Mouse (Mus musculus) neural tube, embryonic 12.5 days (tissue): Measurements from ENCODE around the gene Rbm44. TPM values are rescaled to one million over a fixed set of nuclear protein-coding genes. Genes with fewer than 3 reads are reported as not detected.

Experiments used
- ATAC-seq: fragments of 200-750 bp; cut with Nextera tagmentation; 2 replicates; pipeline ENCODE4 v1.8.0; 2017; ENCODE audit warnings: low read depth, mild to moderate bottlenecking, moderate TSS enrichment, moderate library complexity; ENCODE audit not compliant: low FRiP score
- H3K27ac ChIP-seq: fragments of 300-500 bp; sonication (generic); 2 replicates; pipeline ENCODE4 v1.5.1; 2016
- H3K27me3 ChIP-seq: fragments of 300-500 bp; sonication (generic); replicated peaks from 2 replicates; pipeline ENCODE4 v1.6.1; 2016; ENCODE audit warnings: mild to moderate bottlenecking
- H3K36me3 ChIP-seq: fragments of 300-500 bp; sonication (generic); 2 replicates; pipeline ENCODE4 v1.6.1; 2016; ENCODE audit warnings: mild to moderate bottlenecking
- H3K4me1 ChIP-seq: fragments of 300-500 bp; sonication (generic); 2 replicates; pipeline ENCODE4 v1.6.1; 2016
- H3K4me2 ChIP-seq: fragments of 300-500 bp; sonication (generic); replicated peaks from 2 replicates; pipeline ENCODE4 v1.6.1; 2016; ENCODE audit warnings: mild to moderate bottlenecking
- H3K4me3 ChIP-seq: fragments of 300-500 bp; sonication (generic); 2 replicates; pipeline ENCODE4 v1.5.1; 2016
- H3K9ac ChIP-seq: fragments of 300-500 bp; sonication (generic); 2 replicates; pipeline ENCODE4 v1.6.1; 2016; ENCODE audit warnings: mild to moderate bottlenecking
- H3K9me3 ChIP-seq: fragments of 300-500 bp; sonication (generic); 2 replicates; pipeline ENCODE4 v1.6.1; 2016; ENCODE audit warnings: mild to moderate bottlenecking
- WGBS: fragments of 180-500 bp; shearing (Covaris S2); methylation state at CpG from one replicate; pipeline ENCODE4 v1.1.7; 2016; 5-methylcytosine and 5-hydroxymethylcytosine counted together
- polyA plus RNA-seq: library from polyadenylated mRNA; unstranded; fragments of >200 nt; fragmentation: Nextera tagmentation; extraction: Ambion mirVana; gene quantifications from 2 replicates; pipeline ENCODE4 v1.2.1, GENCODE M21; 2016

Rbm44 gene
- polyA plus RNA-seq, 1 experiment from 2014 or later = 1.5 TPM

- peak overlapping the region; percentile 34 for H3K4me3 ChIP-seq
- no peak overlapping the region for H3K27ac ChIP-seq
- H3K9me3 ChIP-seq = no peaks in the 10 kb centered on the region
- peaks cover 9% of the 10 kb centered on the region for H3K4me1 ChIP-seq
- H3K9ac ChIP-seq = peak overlapping the region; percentile 53
- no peak for ATAC-seq
- 8% methylated on average over 14 of the region's 14 CpGs for WGBS
- peak overlapping the region; percentile 75 for H3K4me2 ChIP-seq
- H3K27me3 ChIP-seq = peaks cover 18% of the 10 kb centered on the region
- H3K36me3 ChIP-seq = no peaks in the 10 kb centered on the region
Measured at GRCm38 (mm10) chr1:91180174-91180565, 35.3 kb downstream of the Rbm44 start.

DNA sequence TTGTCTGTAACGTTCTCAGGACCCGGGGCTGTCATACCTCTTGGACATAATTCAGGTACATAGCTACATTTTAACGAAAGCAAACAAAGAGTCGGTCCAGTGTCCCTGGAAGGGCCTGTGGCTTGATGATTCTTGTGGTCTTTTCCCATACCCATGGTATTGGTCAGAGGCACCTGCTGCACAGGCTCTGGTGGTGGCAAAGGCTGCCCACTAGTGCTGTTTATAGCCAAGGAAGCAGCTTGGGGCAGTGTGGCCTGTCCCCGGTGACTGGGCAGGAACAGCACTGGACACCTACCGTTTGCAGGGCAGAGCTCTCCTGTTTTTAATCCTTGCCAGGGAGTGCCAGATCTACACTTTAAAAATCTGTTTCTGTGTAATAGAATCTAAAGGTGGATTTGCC lies 35.8 kb downstream of the Rbm44 start:
- Histone ChIP-seq H3K4me2 (no peak overlapping the region), H3K27ac (no peak overlapping the region), H3K27me3 (peaks cover 18% of the 10 kb centered on the region), H3K9ac (no peak overlapping the region), H3K36me3 (no peaks in the 10 kb centered on the region), H3K4me1 (peaks cover 9% of the 10 kb centered on the region), H3K9me3 (no peaks in the 10 kb centered on the region), H3K4me3 (no peak overlapping the region)
- WGBS = 78% methylated on average over 6 of the region's 6 CpGs
- no peak for ATAC-seq

DNA sequence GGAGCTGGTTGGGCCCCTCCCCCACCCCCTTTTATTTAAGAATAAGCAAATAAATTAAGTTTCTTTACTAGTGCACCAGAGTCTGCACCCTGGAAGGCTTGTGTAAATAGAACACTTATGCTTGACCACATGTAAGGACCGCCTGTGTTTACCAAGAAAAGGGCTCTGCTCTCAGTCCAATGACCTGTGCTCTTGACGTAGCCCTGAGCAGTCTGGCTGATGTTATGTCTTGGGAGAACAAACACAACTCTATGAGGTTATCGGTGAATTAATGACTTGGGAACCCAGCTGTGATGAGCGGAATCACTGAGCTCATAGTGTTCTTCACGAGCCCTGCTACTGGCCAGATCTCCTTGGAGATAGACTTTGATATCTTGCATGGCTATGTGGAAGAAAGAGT lies 36.4 kb downstream of the Rbm44 start:
- Histone ChIP-seq H3K36me3 (no peaks in the 10 kb centered on the region), H3K4me2 (no peak overlapping the region), H3K27me3 (peaks cover 18% of the 10 kb centered on the region), H3K27ac (no peak overlapping the region), H3K4me1 (peaks cover 9% of the 10 kb centered on the region), H3K9me3 (no peaks in the 10 kb centered on the region), H3K4me3 (no peak overlapping the region), H3K9ac (no peak overlapping the region)
- 56% methylated on average over 5 of the region's 5 CpGs for WGBS
- ATAC-seq = no peak

DNA sequence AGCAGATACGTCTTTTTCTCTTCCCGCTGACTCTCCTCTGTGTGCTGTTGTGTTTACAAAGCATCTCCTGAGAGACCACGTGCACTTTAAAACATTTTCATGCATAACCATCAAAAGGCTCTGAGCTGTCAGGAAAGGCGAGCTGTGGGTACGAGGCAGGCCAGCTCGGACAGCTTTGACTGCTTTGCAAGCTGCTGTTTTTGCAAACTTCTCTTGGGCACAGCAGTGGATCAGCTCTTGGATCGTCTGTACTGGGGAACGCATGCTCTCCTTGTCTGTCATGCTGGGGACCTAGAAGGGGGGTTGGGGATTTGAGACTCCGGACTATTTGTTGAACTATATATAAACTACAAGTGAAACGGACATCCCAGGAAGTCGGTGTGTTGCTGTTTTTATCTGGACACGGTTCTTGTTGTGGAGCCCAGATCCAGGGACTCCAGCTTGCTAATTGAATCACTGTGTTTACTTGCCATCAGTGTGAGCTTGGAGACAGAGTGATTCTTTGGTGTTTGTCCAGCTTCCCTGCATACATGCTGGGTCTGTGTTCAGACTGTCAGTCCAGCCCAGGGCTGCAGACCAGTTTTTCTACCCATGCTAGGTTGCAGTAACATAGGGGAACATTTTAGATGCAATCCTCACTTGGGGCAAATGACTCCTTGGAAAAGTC lies 37.0 kb downstream of the Rbm44 start:
- H3K27ac ChIP-seq = no peak overlapping the region
- H3K4me1 ChIP-seq = peaks cover 9% of the 10 kb centered on the region
- H3K4me2 ChIP-seq = no peak overlapping the region
- no peaks in the 10 kb centered on the region for H3K9me3 ChIP-seq
- H3K9ac ChIP-seq = no peak overlapping the region
- peaks cover 18% of the 10 kb centered on the region for H3K27me3 ChIP-seq
- H3K4me3 ChIP-seq = no peak overlapping the region
- WGBS = 67% methylated on average over 12 of the region's 12 CpGs
- H3K36me3 ChIP-seq = no peaks in the 10 kb centered on the region
- ATAC-seq = no peak

DNA sequence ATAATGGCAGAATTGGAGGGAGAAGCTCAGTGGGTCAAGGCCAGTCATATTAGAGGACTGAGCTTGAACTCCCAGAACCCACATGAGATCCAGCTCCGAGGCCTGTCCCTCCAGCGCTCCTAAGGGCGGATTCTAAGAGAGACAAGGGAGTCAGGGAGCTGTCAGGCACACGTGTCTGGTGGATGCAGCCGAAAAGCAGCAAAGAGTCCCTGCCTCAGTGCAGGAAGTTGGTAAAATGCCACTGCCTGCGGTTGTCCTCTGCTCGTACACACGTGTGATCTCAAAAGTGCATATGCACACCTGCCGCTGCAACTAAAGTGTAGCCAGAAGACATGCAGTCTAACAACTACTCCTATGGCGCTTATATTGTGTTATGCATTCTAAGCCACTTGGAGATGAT lies 38.4 kb downstream of the Rbm44 start:
- no peak overlapping the region for H3K4me2 ChIP-seq
- no peak overlapping the region for H3K9ac ChIP-seq
- peaks cover 18% of the 10 kb centered on the region for H3K27me3 ChIP-seq
- no peak for ATAC-seq
- H3K9me3 ChIP-seq = no peaks in the 10 kb centered on the region
- 89% methylated on average over 10 of the region's 10 CpGs for WGBS
- H3K4me1 ChIP-seq = peaks cover 9% of the 10 kb centered on the region
- no peak overlapping the region for H3K4me3 ChIP-seq
- H3K27ac ChIP-seq = no peak overlapping the region
- no peaks in the 10 kb centered on the region for H3K36me3 ChIP-seq

DNA sequence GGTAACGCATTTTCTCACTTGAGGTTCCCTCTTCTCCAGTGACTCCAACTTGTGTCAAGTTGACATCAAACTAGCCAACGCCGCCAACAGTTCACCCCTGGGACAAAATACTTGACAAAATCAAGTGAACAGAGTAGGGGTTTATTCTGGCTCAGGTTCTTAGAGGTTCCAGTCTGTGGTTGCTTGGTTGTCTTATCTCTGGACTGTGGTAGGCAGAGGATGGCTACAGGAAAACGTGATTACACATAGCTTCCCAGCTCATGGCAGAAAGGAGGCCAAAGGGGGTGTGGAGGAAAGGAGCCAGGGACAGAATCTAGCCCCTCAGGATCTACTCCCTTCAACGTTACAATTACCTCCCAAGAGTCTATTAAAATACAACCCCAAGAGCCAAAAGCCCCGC lies 41.8 kb downstream of the Rbm44 start:
- H3K27ac ChIP-seq = no peak overlapping the region
- H3K9me3 ChIP-seq = no peaks in the 10 kb centered on the region
- H3K4me2 ChIP-seq = no peak overlapping the region
- H3K4me3 ChIP-seq = no peak overlapping the region
- no peaks in the 10 kb centered on the region for H3K27me3 ChIP-seq
- H3K9ac ChIP-seq = no peak overlapping the region
- H3K4me1 ChIP-seq = no peaks in the 10 kb centered on the region
- ATAC-seq = no peak
- 92% methylated on average over 6 of the region's 6 CpGs for whole genome bisulfite sequencing
- no peaks in the 10 kb centered on the region for H3K36me3 ChIP-seq

DNA sequence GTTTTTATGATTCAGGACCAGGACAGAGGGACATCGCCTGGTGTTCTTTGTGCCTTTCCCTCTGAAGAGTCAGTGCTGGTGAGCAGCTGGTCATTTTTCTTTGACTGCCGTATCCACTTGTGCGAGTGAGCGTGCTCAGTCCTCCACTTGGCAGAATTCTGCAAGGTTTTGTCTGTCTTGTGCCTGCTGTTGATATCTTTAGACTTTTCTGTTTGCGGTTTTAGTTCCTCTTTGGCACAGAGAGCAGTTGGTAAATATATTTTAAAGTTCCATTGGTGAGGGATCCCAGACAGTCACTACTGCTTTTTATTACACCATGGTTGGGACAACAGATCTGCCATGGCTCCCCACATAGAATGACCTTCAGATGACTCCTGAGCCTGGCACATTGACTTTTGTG lies 42.4 kb downstream of the Rbm44 start:
- Histone ChIP-seq H3K4me3 (no peak overlapping the region), H3K9ac (no peak overlapping the region), H3K27ac (no peak overlapping the region), H3K27me3 (no peaks in the 10 kb centered on the region), H3K4me1 (no peaks in the 10 kb centered on the region), H3K4me2 (no peak overlapping the region), H3K9me3 (no peaks in the 10 kb centered on the region), H3K36me3 (no peaks in the 10 kb centered on the region)
- 90% methylated on average over 5 of the region's 5 CpGs for WGBS
- ATAC-seq = no peak

DNA sequence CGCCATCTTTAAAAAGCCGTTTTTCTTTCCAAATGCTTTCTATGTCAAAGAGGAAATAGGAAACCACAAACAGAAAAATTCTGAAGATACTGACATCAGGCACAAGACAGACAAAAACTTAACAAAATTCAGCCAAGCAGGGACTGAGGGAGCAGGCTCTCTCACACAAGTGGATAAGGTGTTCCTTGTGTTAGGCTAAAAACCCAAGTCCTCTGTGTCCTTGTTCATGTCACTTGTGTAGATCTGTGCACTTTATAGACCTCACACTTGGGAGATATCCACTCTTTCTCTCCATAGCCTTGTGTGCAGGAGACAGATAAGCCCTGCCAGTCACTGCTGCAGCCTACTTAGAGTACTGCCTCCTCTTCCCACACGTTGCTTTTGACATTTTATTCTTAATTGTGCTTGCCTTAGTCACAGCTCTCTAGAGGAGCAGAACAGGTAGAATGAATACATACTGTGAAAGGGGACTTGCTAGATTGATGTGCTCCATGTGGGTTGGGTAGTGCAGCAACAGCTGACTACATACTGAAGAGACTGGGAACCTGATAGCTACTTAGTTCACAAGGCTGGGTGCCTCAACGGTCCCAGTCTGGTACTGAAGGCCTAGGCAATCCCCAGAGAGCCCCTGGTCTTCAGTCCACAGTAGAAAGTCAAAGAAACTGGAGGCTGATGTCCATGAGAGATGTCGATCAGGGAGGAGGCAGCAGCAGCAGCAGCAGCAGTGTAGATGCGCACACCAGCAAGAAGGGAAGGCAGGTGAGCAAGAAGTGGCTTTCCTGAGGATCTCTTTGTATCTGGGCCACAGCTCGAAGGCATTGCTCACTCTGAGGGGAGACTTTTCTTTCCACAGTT lies 43.1 kb downstream of the Rbm44 start:
- Histone ChIP-seq H3K4me2 (no peak overlapping the region), H3K9me3 (no peaks in the 10 kb centered on the region), H3K27me3 (no peaks in the 10 kb centered on the region), H3K4me1 (no peaks in the 10 kb centered on the region), H3K27ac (no peak overlapping the region), H3K4me3 (no peak overlapping the region), H3K9ac (no peak overlapping the region), H3K36me3 (no peaks in the 10 kb centered on the region)
- ATAC-seq = no peak
- WGBS = 89% methylated on average over 7 of the region's 7 CpGs

GRCm38 (mm10) chr1:91188851-91189460 lies 44.1 kb downstream of the Rbm44 start:
- no peak for ATAC-seq
- H3K4me2 ChIP-seq = no peak overlapping the region
- no peaks in the 10 kb centered on the region for H3K36me3 ChIP-seq
- no peaks in the 10 kb centered on the region for H3K27me3 ChIP-seq
- WGBS = 94% methylated on average over 10 of the region's 10 CpGs
- H3K4me3 ChIP-seq = no peak overlapping the region
- H3K9ac ChIP-seq = no peak overlapping the region
- H3K9me3 ChIP-seq = no peaks in the 10 kb centered on the region
- H3K4me1 ChIP-seq = no peaks in the 10 kb centered on the region
- no peak overlapping the region for H3K27ac ChIP-seq

- H3K36me3 ChIP-seq = no peaks in the 10 kb centered on the region
- no peak for ATAC-seq
- no peaks in the 10 kb centered on the region for H3K4me1 ChIP-seq
- H3K9me3 ChIP-seq = no peaks in the 10 kb centered on the region
- H3K4me3 ChIP-seq = no peak overlapping the region
- H3K4me2 ChIP-seq = no peak overlapping the region
- H3K27me3 ChIP-seq = no peaks in the 10 kb centered on the region
- H3K9ac ChIP-seq = no peak overlapping the region
- H3K27ac ChIP-seq = no peak overlapping the region
- 84% methylated on average over 8 of the region's 8 CpGs for WGBS
Measured at GRCm38 (mm10) chr1:91192184-91192583, 47.3 kb downstream of the Rbm44 start.

GRCm38 (mm10) chr1:91193242-91193641 lies 48.4 kb downstream of the Rbm44 start:
- Histone ChIP-seq H3K4me3 (no peak overlapping the region), H3K27ac (no peak overlapping the region), H3K4me2 (no peak overlapping the region), H3K36me3 (no peaks in the 10 kb centered on the region), H3K9ac (no peak overlapping the region), H3K9me3 (no peaks in the 10 kb centered on the region), H3K27me3 (no peaks in the 10 kb centered on the region), H3K4me1 (no peaks in the 10 kb centered on the region)
- no peak for ATAC-seq
- 89% methylated on average over 4 of the region's 4 CpGs for WGBS

- Histone ChIP-seq H3K4me2 (no peak overlapping the region), H3K9ac (no peak overlapping the region), H3K36me3 (no peaks in the 10 kb centered on the region), H3K27me3 (no peaks in the 10 kb centered on the region), H3K9me3 (no peaks in the 10 kb centered on the region), H3K4me3 (no peak overlapping the region), H3K4me1 (no peaks in the 10 kb centered on the region), H3K27ac (no peak overlapping the region)
- 82% methylated on average over 4 of the region's 4 CpGs for WGBS
- no peak for ATAC-seq
Measured at GRCm38 (mm10) chr1:91193680-91194079, 48.8 kb downstream of the Rbm44 start.
